Mouse (Mus musculus) midbrain, embryonic 14.5 days (tissue): ENCODE data around the gene Cst13. TPM values are rescaled to one million over a fixed set of nuclear protein-coding genes. Genes with fewer than 3 reads are reported as not detected.
A peak's percentile ranks its signal among the peaks of the same experiment; 100 is the strongest.

ENCODE experiments used
- ATAC-seq: fragments of 200-750 bp; cut with Nextera tagmentation; 2 replicates; pipeline ENCODE4 v1.8.0; 2017; ENCODE audit warnings: moderate number of reproducible peaks, moderate library complexity; ENCODE audit not compliant: low FRiP score, low TSS enrichment
- DNase-seq: peaks from one replicate; pipeline ENCODE4 v3.0.0-alpha.2; 2015
- H3K27ac ChIP-seq: fragments of 300-500 bp; sonication (generic); replicated peaks from 2 replicates; pipeline ENCODE4 v1.5.1; 2014; ENCODE audit warnings: mild to moderate bottlenecking, low read depth, low read length, moderate library complexity
- H3K27me3 ChIP-seq: fragments of 300-500 bp; sonication (generic); 2 replicates; pipeline ENCODE4 v1.6.1; 2014; ENCODE audit warnings: low read length, control low read depth, mixed read lengths; ENCODE audit not compliant: control insufficient read depth, insufficient read depth
- H3K36me3 ChIP-seq: fragments of 300-500 bp; sonication (generic); 2 replicates; pipeline ENCODE4 v1.6.1; 2014; ENCODE audit warnings: low read length, control low read depth; ENCODE audit not compliant: control insufficient read depth, insufficient read depth
- H3K4me1 ChIP-seq: fragments of 300-500 bp; sonication (generic); 2 replicates; pipeline ENCODE4 v1.6.1; 2014; ENCODE audit warnings: mild to moderate bottlenecking, antibody characterized with exemption, low read length, control low read depth; ENCODE audit not compliant: control insufficient read depth, insufficient read depth
- H3K4me2 ChIP-seq: fragments of 300-500 bp; sonication (generic); 2 replicates; pipeline ENCODE4 v1.6.1; 2014; ENCODE audit warnings: mild to moderate bottlenecking, low read length, moderate library complexity
- H3K4me3 ChIP-seq: fragments of 300-500 bp; sonication (generic); replicated peaks from 2 replicates; pipeline ENCODE4 v1.5.1; 2014; ENCODE audit warnings: low read depth, low read length
- H3K9ac ChIP-seq: fragments of 300-500 bp; sonication (generic); replicated peaks from 2 replicates; pipeline ENCODE4 v1.6.1; 2014; ENCODE audit warnings: mild to moderate bottlenecking, low read length, moderate library complexity
- H3K9me3 ChIP-seq: fragments of 300-500 bp; sonication (generic); 2 replicates; pipeline ENCODE4 v1.6.1; 2016; ENCODE audit warnings: low read length, control low read depth, mixed read lengths; ENCODE audit not compliant: control insufficient read depth
- WGBS: fragments of 180-500 bp; shearing (Covaris S2); extraction: QIAGEN DNeasy Blood & Tissue Kit; methylation state at CpG from one replicate; pipeline ENCODE4 v1.1.7; 2014; 5-methylcytosine and 5-hydroxymethylcytosine counted together
- polyA plus RNA-seq: library from polyadenylated mRNA; unstranded; fragments of >200 nt; fragmentation: Nextera tagmentation; extraction: Ambion mirVana; gene quantifications from 2 replicates; pipeline ENCODE4 v1.2.1, GENCODE M21; 2014

Gene Cst13
- polyA plus RNA-seq, 1 experiment from 2014 or later = not detected

- Histone ChIP-seq H3K36me3 (no peaks in the 10 kb centered on the region), H3K9me3 (no peaks in the 10 kb centered on the region), H3K4me1 (no peaks in the 10 kb centered on the region), H3K4me2 (no peak overlapping the region), H3K9ac (no peak overlapping the region), H3K27me3 (no peaks in the 10 kb centered on the region), H3K27ac (no peak overlapping the region), H3K4me3 (no peak overlapping the region)
- no peak for ATAC-seq
- no peak for DNase-seq
- WGBS = 86% methylated on average over 5 of the region's 5 CpGs
Measured at GRCm38 (mm10) chr2:148838075-148838777, 18.3 kb downstream of the Cst13 start.

GRCm38 (mm10) chr2:148839224-148839623 lies 19.3 kb downstream of the Cst13 start:
- Histone ChIP-seq H3K4me3 (no peak overlapping the region), H3K27me3 (no peaks in the 10 kb centered on the region), H3K27ac (no peak overlapping the region), H3K4me1 (no peaks in the 10 kb centered on the region), H3K9ac (no peak overlapping the region), H3K36me3 (no peaks in the 10 kb centered on the region), H3K4me2 (no peak overlapping the region), H3K9me3 (peaks cover 4% of the 10 kb centered on the region; the same call in 1 of the 2 replicates)
- DNase-seq (no peak), ATAC-seq (no peak)
- 87% methylated on average over 2 of the region's 2 CpGs for WGBS

- Histone ChIP-seq H3K4me2 (no peak overlapping the region), H3K9me3 (no peaks in the 10 kb centered on the region), H3K36me3 (no peaks in the 10 kb centered on the region), H3K27me3 (no peaks in the 10 kb centered on the region), H3K27ac (no peak overlapping the region), H3K9ac (no peak overlapping the region), H3K4me1 (no peaks in the 10 kb centered on the region), H3K4me3 (no peak overlapping the region)
- 53% methylated on average over 8 of the region's 8 CpGs for WGBS
- DNase-seq = peak; percentile 83
- peak; percentile 69 for ATAC-seq
Measured at GRCm38 (mm10) chr2:148851116-148851906, 31.4 kb downstream of the Cst13 start.

- WGBS = 86% methylated on average over 8 of the region's 8 CpGs
- no peak overlapping the region for H3K4me2 ChIP-seq
- no peak overlapping the region for H3K9ac ChIP-seq
- no peaks in the 10 kb centered on the region for H3K9me3 ChIP-seq
- no peaks in the 10 kb centered on the region for H3K4me1 ChIP-seq
- H3K27me3 ChIP-seq = no peaks in the 10 kb centered on the region
- no peaks in the 10 kb centered on the region for H3K36me3 ChIP-seq
- H3K27ac ChIP-seq = no peak overlapping the region
- no peak for ATAC-seq
- no peak for DNase-seq
- H3K4me3 ChIP-seq = no peak overlapping the region
Measured at GRCm38 (mm10) chr2:148856630-148857400, 36.9 kb downstream of the Cst13 start.

- DNase-seq (no peak), ATAC-seq (no peak)
- Histone ChIP-seq H3K9me3 (no peaks in the 10 kb centered on the region), H3K4me1 (no peaks in the 10 kb centered on the region), H3K4me2 (no peak overlapping the region), H3K27ac (no peak overlapping the region), H3K27me3 (no peaks in the 10 kb centered on the region), H3K4me3 (no peak overlapping the region), H3K9ac (no peak overlapping the region), H3K36me3 (no peaks in the 10 kb centered on the region)
- 91% methylated on average over 4 of the region's 4 CpGs for WGBS
Measured at GRCm38 (mm10) chr2:148857506-148857905, 37.6 kb downstream of the Cst13 start.

- no peaks in the 10 kb centered on the region for H3K4me1 ChIP-seq
- ATAC-seq (no peak), DNase-seq (no peak)
- H3K27ac ChIP-seq = no peak overlapping the region
- H3K9me3 ChIP-seq = no peaks in the 10 kb centered on the region
- WGBS = 87% methylated on average over 4 of the region's 4 CpGs
- no peak overlapping the region for H3K4me3 ChIP-seq
- H3K4me2 ChIP-seq = no peak overlapping the region
- H3K27me3 ChIP-seq = no peaks in the 10 kb centered on the region
- H3K36me3 ChIP-seq = no peaks in the 10 kb centered on the region
- H3K9ac ChIP-seq = no peak overlapping the region
Measured at GRCm38 (mm10) chr2:148860993-148861392, 41.1 kb downstream of the Cst13 start.

- DNase-seq (no peak), ATAC-seq (no peak)
- Histone ChIP-seq H3K27me3 (no peaks in the 10 kb centered on the region), H3K36me3 (no peaks in the 10 kb centered on the region), H3K9me3 (no peaks in the 10 kb centered on the region), H3K4me1 (no peaks in the 10 kb centered on the region), H3K4me2 (no peak overlapping the region), H3K9ac (no peak overlapping the region), H3K4me3 (no peak overlapping the region), H3K27ac (no peak overlapping the region)
Measured at GRCm38 (mm10) chr2:148861693-148862092, 41.8 kb downstream of the Cst13 start.

GRCm38 (mm10) chr2:148864966-148865365 lies 45.1 kb downstream of the Cst13 start, which contains the start of gene 9230104L09Rik:
Gene 9230104L09Rik (minus strand): TSS chr2:148865038.
- no peak for DNase-seq
- Histone ChIP-seq H3K4me3 (no peak within 1 kb of the TSS), H3K4me1 (no peaks in the 10 kb centered on the region), H3K36me3 (no peaks in the 10 kb centered on the region), H3K27ac (no peak within 1 kb of the TSS), H3K9me3 (no peaks in the 10 kb centered on the region), H3K27me3 (no peaks in the 10 kb centered on the region), H3K9ac (no peak within 1 kb of the TSS), H3K4me2 (no peak within 1 kb of the TSS)
- no peak for ATAC-seq
- 82% methylated on average over 2 of the region's 2 CpGs for WGBS
